Mouse (Mus musculus): ENCODE measurements around the gene Tmed10. TPM values are rescaled to one million over a fixed set of nuclear protein-coding genes. Genes with fewer than 3 reads are reported as not detected.

The Tmed10 gene
- polyA plus RNA-seq, 1 experiment from 2014 or later = 165 TPM

DNA sequence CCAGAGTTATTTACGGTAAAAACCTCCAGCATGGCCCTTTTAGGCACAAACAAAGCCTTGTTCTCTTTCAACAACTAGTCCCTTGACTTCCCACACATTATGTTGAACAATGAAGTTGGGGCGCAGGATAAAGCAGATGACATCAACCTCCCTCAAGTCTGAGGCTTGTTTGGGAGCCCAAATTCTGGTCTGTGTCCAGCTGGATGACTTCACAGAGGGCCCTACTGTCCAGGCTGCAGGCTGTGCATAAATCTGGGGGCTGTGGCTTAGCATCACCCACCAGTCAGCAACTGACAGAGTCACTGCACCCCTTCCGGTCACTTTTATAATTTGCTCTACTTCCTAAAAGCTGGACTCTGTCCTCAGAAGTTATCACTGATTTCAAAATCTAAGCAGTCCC is 8.4 kb downstream of the Tmed10 start:
- H3K4me2 ChIP-seq (ENCODE audit: low read depth, low read length) = no peak overlapping the region
- no peak overlapping the region; the same call in 1 of the 2 replicates for H3K27ac ChIP-seq (ENCODE audit: low read length)
- ATAC-seq (ENCODE audit: low read depth) = no peak
- H3K4me1 ChIP-seq (ENCODE audit: control insufficient read depth, low read depth, low read length) = peaks cover 21% of the 10 kb centered on the region
- H3K4me3 ChIP-seq (ENCODE audit: low read depth, low read length) = no peak overlapping the region
- no peaks in the 10 kb centered on the region for H3K9me3 ChIP-seq (replicated peaks; ENCODE audit: control insufficient read depth, low read length)
- WGBS (ENCODE audit: insufficient replicate concordance) = 74% methylated on average over 3 of the region's 3 CpGs
- H3K9ac ChIP-seq (ENCODE audit: low read depth, low read length) = no peak overlapping the region
- no peaks in the 10 kb centered on the region for H3K27me3 ChIP-seq (ENCODE audit: control insufficient read depth, insufficient read depth, low read depth, low read length)
- H3K36me3 ChIP-seq (ENCODE audit: control insufficient read depth, insufficient read depth) = 0 out of 2 replicates have a peak, but pooled peaks cover 2% of the 10 kb centered on the region

DNA sequence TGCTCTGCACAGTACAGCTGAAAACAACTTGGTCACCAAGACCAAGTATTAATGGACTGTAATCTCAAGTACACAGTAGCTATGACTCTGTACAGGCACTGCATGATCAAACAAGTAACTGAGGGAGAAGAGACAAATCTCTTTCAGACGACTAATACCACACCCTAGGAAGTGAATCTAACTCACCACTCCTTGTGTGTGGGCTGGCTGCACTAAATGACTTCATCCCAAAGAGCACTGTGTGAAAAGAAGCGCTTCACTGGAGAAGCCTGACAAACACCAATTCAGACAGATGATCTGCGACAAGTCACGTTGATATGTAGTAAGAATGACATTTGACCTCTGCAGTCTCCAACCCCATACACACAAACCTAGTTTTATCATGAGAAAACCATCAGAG is 12.1 kb downstream of the Tmed10 start:
- H3K4me3 ChIP-seq (ENCODE audit: low read depth, low read length) = no peak overlapping the region
- no peak for ATAC-seq (ENCODE audit: low read depth)
- no peaks in the 10 kb centered on the region for H3K27me3 ChIP-seq (ENCODE audit: control insufficient read depth, insufficient read depth, low read depth, low read length)
- no peak overlapping the region for H3K9ac ChIP-seq (ENCODE audit: low read depth, low read length)
- H3K36me3 ChIP-seq (ENCODE audit: control insufficient read depth, insufficient read depth) = 0 out of 2 replicates have a peak, but pooled peaks cover 2% of the 10 kb centered on the region
- H3K4me2 ChIP-seq (ENCODE audit: low read depth, low read length) = no peak overlapping the region
- WGBS (ENCODE audit: insufficient replicate concordance) = 66% methylated on average over 4 of the region's 4 CpGs
- H3K9me3 ChIP-seq (replicated peaks; ENCODE audit: control insufficient read depth, low read length) = no peaks in the 10 kb centered on the region
- no peak overlapping the region for H3K27ac ChIP-seq (ENCODE audit: low read length)
- peaks cover 8% of the 10 kb centered on the region for H3K4me1 ChIP-seq (ENCODE audit: control insufficient read depth, low read depth, low read length)

DNA sequence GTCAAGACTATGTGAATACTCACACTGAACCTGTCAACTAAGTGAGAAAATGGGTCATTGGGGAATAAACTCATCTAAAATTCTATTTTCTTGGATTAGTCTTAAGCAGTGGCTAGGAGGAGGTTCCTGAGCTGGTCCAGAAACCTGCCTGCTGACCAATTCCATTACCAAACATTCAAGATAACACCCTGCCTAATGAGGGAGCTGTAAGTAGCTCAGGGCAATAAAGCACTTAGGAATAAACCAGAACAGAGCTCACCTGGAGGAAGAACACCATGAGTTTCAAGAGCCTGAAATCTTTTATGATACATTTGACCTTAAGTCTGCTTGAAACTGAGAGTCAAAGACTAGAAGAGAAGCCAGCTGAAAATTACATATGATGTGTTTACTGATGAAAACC is 13.1 kb downstream of the Tmed10 start:
- Histone ChIP-seq H3K4me3 (ENCODE audit: low read depth, low read length) (no peak overlapping the region), H3K4me1 (ENCODE audit: control insufficient read depth, low read depth, low read length) (peaks cover 8% of the 10 kb centered on the region), H3K4me2 (ENCODE audit: low read depth, low read length) (no peak overlapping the region), H3K9me3 (replicated peaks; ENCODE audit: control insufficient read depth, low read length) (no peaks in the 10 kb centered on the region), H3K36me3 (ENCODE audit: control insufficient read depth, insufficient read depth) (0 out of 2 replicates have a peak, but pooled peaks cover 2% of the 10 kb centered on the region), H3K9ac (ENCODE audit: low read depth, low read length) (no peak overlapping the region), H3K27ac (ENCODE audit: low read length) (no peak overlapping the region), H3K27me3 (ENCODE audit: control insufficient read depth, insufficient read depth, low read depth, low read length) (no peaks in the 10 kb centered on the region)
- ATAC-seq (ENCODE audit: low read depth) = no peak

GRCm38 (mm10) chr12:85361165-85361564 is 13.5 kb downstream of the Tmed10 start:
- H3K36me3 ChIP-seq (ENCODE audit: control insufficient read depth, insufficient read depth) = 0 out of 2 replicates have a peak, but pooled peaks cover 2% of the 10 kb centered on the region
- no peaks in the 10 kb centered on the region for H3K27me3 ChIP-seq (ENCODE audit: control insufficient read depth, insufficient read depth, low read depth, low read length)
- WGBS (ENCODE audit: insufficient replicate concordance) = 84% methylated on average over 3 of the region's 3 CpGs
- peaks cover 4% of the 10 kb centered on the region for H3K4me1 ChIP-seq (ENCODE audit: control insufficient read depth, low read depth, low read length)
- H3K4me3 ChIP-seq (ENCODE audit: low read depth, low read length) = no peak overlapping the region
- no peak overlapping the region for H3K27ac ChIP-seq (ENCODE audit: low read length)
- no peak overlapping the region for H3K9ac ChIP-seq (ENCODE audit: low read depth, low read length)
- H3K4me2 ChIP-seq (ENCODE audit: low read depth, low read length) = no peak overlapping the region
- H3K9me3 ChIP-seq (replicated peaks; ENCODE audit: control insufficient read depth, low read length) = no peaks in the 10 kb centered on the region
- ATAC-seq (ENCODE audit: low read depth) = no peak

- peaks cover 6% of the 10 kb centered on the region for H3K36me3 ChIP-seq (ENCODE audit: control insufficient read depth, insufficient read depth)
- no peaks in the 10 kb centered on the region for H3K4me1 ChIP-seq (ENCODE audit: control insufficient read depth, low read depth, low read length)
- 77% methylated on average over 3 of the region's 3 CpGs for WGBS (ENCODE audit: insufficient replicate concordance)
- H3K9me3 ChIP-seq (replicated peaks; ENCODE audit: control insufficient read depth, low read length) = no peaks in the 10 kb centered on the region
- H3K27ac ChIP-seq (ENCODE audit: low read length) = no peak overlapping the region
- H3K27me3 ChIP-seq (ENCODE audit: control insufficient read depth, insufficient read depth, low read depth, low read length) = no peaks in the 10 kb centered on the region
- ATAC-seq (ENCODE audit: low read depth) = no peak
- no peak overlapping the region for H3K4me3 ChIP-seq (ENCODE audit: low read depth, low read length)
- no peak overlapping the region for H3K4me2 ChIP-seq (ENCODE audit: low read depth, low read length)
- H3K9ac ChIP-seq (ENCODE audit: low read depth, low read length) = no peak overlapping the region
Measured at GRCm38 (mm10) chr12:85354061-85354460, 20.6 kb downstream of the Tmed10 start.

DNA sequence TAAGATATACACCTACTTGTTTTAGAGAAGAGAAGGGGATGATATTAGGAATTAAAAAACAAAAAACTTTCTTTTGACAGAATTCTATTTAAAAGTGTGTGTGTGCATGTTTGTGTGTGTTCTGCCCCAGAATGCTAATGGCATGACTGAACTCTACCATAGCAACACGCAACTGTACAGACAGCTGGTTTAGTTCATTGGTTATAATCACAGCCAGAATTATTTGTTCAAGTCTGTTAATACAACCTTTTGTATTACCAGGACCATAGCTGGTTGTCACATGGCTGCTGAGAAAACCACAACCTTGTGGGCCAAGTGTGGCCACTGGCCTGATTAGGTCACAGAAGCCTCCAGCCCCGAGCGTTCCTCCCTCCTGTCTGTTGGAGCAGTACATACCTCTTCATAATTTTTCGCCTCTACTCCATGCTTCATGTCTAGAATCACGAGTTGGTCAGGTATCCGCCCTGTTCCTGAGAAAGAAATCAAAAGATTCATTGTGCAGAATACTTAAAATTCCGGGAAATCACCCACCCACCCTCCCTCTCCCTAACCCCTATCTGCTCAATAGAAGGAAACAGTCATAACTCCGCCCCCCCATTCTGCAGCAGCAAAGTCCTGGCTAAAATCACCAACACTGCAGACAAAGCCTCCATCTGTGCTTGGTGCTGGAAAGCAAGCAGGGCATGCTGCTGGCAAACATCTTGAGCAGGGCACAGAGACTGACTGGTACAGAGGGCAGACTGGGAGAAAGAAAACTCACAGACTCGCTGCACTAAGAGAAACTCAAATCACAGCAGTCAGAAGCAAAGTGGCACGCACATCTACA is 24.0 kb downstream of the Tmed10 start:
- ATAC-seq (ENCODE audit: low read depth) = no peak
- H3K9ac ChIP-seq (ENCODE audit: low read depth, low read length) = no peak overlapping the region
- no peak overlapping the region for H3K4me2 ChIP-seq (ENCODE audit: low read depth, low read length)
- peaks cover 6% of the 10 kb centered on the region for H3K4me1 ChIP-seq (ENCODE audit: control insufficient read depth, low read depth, low read length)
- H3K36me3 ChIP-seq (ENCODE audit: control insufficient read depth, insufficient read depth) = peaks cover 9% of the 10 kb centered on the region
- H3K27ac ChIP-seq (ENCODE audit: low read length) = no peak overlapping the region
- H3K9me3 ChIP-seq (replicated peaks; ENCODE audit: control insufficient read depth, low read length) = no peaks in the 10 kb centered on the region
- 64% methylated on average over 10 of the region's 10 CpGs for WGBS (ENCODE audit: insufficient replicate concordance)
- H3K4me3 ChIP-seq (ENCODE audit: low read depth, low read length) = no peak overlapping the region
- H3K27me3 ChIP-seq (ENCODE audit: control insufficient read depth, insufficient read depth, low read depth, low read length) = no peaks in the 10 kb centered on the region

DNA sequence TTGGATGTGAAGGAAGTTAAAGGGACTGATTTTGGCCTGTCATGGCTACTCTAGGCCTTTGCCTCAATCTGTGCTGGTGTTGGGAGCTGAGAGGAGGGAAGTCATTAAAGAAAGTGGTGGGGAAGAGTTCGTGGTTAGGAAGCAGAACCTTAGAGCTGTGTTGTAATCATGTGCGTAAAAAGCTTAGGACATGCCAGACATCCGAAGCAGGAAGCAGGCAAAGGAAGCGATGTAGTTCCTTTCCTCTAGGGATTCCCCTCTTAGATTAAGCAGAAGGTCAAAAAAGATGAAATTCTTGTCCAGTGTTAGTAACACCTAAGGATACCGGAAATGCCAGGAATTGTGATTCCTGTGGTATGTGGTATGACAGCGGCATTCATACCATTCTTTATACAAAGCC is 26.3 kb downstream of the Tmed10 start:
- Histone ChIP-seq H3K9me3 (replicated peaks; ENCODE audit: control insufficient read depth, low read length) (no peaks in the 10 kb centered on the region), H3K9ac (ENCODE audit: low read depth, low read length) (no peak overlapping the region), H3K27me3 (ENCODE audit: control insufficient read depth, insufficient read depth, low read depth, low read length) (no peaks in the 10 kb centered on the region), H3K36me3 (ENCODE audit: control insufficient read depth, insufficient read depth) (peaks cover 11% of the 10 kb centered on the region), H3K4me2 (ENCODE audit: low read depth, low read length) (no peak overlapping the region), H3K27ac (ENCODE audit: low read length) (peak overlapping the region; percentile 53), H3K4me3 (ENCODE audit: low read depth, low read length) (no peak overlapping the region), H3K4me1 (ENCODE audit: control insufficient read depth, low read depth, low read length) (peaks cover 6% of the 10 kb centered on the region)
- ATAC-seq (ENCODE audit: low read depth) = 0 out of 2 replicates have a peak, but pooled peaks have one; percentile 27
- 66% methylated on average over 6 of the region's 6 CpGs for WGBS (ENCODE audit: insufficient replicate concordance)

DNA sequence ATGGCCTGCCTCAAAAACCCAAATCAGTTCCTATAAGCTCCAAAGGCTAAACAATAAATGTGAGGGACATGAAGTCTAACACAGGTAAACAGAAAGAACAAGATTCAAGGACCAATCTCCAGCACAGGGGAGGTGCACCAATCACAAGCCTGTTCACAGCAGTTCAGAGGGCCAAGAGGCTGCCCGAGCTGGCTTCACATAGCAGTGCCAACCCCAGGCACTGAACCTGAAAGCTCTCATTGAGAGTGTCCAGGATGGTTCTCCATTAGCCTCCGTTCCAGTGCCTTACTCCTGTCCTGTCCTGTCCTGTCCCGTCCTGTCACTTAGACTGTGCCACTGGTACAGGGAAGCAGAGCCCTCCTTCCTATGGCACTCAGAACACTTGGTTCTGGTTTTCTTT is 27.5 kb downstream of the Tmed10 start:
- WGBS (ENCODE audit: insufficient replicate concordance) = 75% methylated on average over 3 of the region's 3 CpGs
- Histone ChIP-seq H3K36me3 (ENCODE audit: control insufficient read depth, insufficient read depth) (peaks cover 11% of the 10 kb centered on the region), H3K27ac (ENCODE audit: low read length) (no peak overlapping the region), H3K4me2 (ENCODE audit: low read depth, low read length) (no peak overlapping the region), H3K27me3 (ENCODE audit: control insufficient read depth, insufficient read depth, low read depth, low read length) (no peaks in the 10 kb centered on the region), H3K4me3 (ENCODE audit: low read depth, low read length) (no peak overlapping the region), H3K4me1 (ENCODE audit: control insufficient read depth, low read depth, low read length) (peaks cover 6% of the 10 kb centered on the region), H3K9me3 (replicated peaks; ENCODE audit: control insufficient read depth, low read length) (no peaks in the 10 kb centered on the region), H3K9ac (ENCODE audit: low read depth, low read length) (no peak overlapping the region)
- ATAC-seq (ENCODE audit: low read depth) = peak; percentile 23; the same call in 1 of the 2 replicates

GRCm38 (mm10) chr12:85346374-85346773 is 28.3 kb downstream of the Tmed10 start:
- H3K36me3 ChIP-seq (ENCODE audit: control insufficient read depth, insufficient read depth) = peaks cover 11% of the 10 kb centered on the region
- ATAC-seq (ENCODE audit: low read depth) = no peak
- no peak overlapping the region for H3K4me2 ChIP-seq (ENCODE audit: low read depth, low read length)
- no peak overlapping the region for H3K9ac ChIP-seq (ENCODE audit: low read depth, low read length)
- H3K27me3 ChIP-seq (ENCODE audit: control insufficient read depth, insufficient read depth, low read depth, low read length) = no peaks in the 10 kb centered on the region
- peaks cover 6% of the 10 kb centered on the region for H3K4me1 ChIP-seq (ENCODE audit: control insufficient read depth, low read depth, low read length)
- H3K9me3 ChIP-seq (replicated peaks; ENCODE audit: control insufficient read depth, low read length) = no peaks in the 10 kb centered on the region
- WGBS (ENCODE audit: insufficient replicate concordance) = 42% methylated on average over 3 of the region's 3 CpGs
- no peak overlapping the region for H3K4me3 ChIP-seq (ENCODE audit: low read depth, low read length)
- H3K27ac ChIP-seq (ENCODE audit: low read length) = no peak overlapping the region

Measured in liver, embryonic 16.5 days (tissue).